Mouse (Mus musculus) spleen, embryonic (tissue): ENCODE data around the gene Marf1.
"Not testable (repeated sequence)": the region's sequence is repeated elsewhere in the genome, so short reads cannot be mapped to it uniquely, and the experiment has no call there.

Source experiments
- CTCF ChIA-PET: fragments of 350-600 bp; sonication (Branson Sonifier 250); formaldehyde crosslinking; loops from one replicate; lab custom pipeline; 2022; lab: Charles Lee

The Marf1 gene

DNA sequence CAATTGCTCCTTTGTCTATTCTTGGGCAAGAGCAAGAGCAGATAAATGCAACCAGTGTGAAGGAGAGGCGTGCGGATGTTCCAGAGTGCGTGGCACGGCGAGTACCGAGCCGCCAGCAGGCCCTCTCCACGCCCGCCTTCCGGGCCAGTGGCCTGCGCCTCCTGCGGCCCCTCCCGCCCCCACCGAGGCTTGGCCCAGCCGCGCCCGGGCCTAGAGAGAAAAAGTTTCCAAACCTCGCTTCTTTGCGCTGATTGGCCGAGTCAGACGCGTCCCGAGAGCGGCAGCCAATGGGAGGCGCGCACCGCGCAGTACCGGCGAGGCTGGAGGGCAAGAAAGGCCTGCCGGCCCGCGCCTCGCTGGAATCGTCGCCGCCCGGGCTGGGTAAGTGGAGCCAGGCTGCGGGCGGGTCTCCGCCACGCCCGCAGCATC lies at the start of gene Marf1, which contains the start of gene Nde1:
Marf1 (minus strand) TSS at position 364 of the 429 bp plus-strand sequence.
Nde1 (plus strand) TSS at position 288 of the 429 bp plus-strand sequence.
- CTCF ChIA-PET = no interaction called here

DNA sequence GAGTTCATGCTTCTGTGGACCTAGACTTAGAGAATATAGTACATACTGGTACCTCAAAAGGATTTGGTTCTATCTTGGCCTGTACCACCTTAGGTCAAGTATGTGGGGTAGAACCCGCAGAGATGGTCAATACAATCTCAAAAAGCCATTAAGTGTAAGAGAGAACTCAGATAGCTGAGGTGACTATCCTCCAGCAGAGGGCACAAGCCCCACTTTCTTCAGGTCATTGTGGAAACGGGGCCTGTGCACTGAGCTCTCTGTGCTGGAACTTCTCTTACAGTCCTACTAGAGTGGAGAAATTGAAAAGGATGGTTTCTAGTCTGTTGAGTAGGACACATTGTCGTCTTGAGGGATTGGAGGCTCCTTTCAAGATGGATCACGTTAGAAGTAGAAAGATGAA lies 35.6 kb upstream of the Marf1 start:
- CTCF ChIA-PET = no interaction called here

DNA sequence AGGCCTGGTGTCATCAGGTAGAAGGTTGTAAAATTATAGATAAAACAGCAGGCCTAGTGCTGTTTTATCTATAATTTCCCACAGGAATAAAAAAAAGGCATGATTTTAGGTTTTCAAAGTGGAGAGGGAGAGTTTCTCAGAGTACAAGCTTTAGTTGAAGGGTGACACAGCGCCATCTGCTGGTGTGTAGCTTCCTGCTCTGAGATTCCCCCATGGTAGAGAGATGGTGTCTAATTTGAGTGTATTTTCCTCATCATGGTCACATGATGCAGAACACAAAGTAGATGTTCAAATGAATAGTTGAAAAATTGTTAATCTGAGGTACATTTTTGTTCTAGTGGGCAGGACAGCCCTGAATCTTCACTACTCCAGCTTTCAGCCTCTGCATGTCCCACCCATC lies 32.3 kb upstream of the Marf1 start:
- CTCF ChIA-PET = no interaction called here

DNA sequence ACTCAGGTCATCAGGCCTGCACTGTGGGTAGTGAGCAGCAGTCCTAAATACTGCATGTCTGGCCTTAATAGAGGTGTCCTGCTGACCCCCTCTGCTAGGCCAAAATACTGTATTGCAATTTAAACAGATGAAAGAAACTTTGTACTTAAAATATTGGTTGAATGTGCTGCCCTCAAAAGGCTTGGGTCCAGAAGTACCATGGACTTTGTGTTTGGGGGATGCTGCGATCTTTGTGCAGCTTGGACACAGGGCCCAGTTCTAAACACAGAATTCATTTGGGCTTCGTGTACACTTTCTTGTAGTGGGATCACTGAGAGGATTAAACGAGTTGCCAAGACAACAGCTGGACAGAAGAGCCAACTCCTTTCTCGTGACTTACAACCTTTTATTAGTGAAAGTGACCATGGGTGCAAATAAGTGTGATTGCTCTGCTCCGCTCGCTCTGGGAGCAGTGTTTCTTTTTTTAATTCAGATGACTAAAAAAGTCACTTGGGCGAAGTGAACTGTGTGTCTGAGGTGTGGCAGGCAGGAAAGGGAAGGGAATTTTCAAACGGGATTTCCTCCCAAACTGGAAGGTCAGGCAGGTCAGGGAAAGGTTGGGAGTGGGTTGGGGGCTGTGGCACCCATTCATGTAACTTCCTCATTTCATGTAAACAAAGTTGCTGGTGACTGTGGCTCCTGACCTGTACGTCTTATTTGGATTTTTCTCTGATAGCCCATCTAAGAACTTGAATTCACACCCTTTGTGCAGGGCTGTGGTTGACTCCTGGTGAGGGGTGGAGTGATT lies 31.2 kb upstream of the Marf1 start:
- CTCF ChIA-PET = no interaction called here

DNA sequence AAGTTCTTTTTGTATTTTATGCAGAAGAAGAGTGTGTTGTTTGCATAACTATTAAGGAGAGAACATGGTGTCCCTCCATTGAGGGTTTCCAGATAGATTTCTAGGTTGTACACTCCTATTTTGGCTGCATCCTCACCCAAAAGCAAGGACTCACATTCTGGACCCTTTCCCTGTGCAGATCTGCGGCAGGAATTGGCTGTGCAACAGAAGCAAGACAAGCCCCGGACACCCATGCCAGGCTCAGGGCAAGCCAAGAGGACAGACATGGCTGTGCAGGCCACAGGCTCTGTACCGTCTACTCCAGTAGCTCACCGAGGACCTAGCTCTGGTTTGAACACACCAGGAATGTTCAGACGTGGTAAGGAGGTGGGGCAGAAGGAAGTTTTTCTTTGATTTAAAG lies 22.4 kb upstream of the Marf1 start:
- CTCF ChIA-PET = no interaction called here

DNA sequence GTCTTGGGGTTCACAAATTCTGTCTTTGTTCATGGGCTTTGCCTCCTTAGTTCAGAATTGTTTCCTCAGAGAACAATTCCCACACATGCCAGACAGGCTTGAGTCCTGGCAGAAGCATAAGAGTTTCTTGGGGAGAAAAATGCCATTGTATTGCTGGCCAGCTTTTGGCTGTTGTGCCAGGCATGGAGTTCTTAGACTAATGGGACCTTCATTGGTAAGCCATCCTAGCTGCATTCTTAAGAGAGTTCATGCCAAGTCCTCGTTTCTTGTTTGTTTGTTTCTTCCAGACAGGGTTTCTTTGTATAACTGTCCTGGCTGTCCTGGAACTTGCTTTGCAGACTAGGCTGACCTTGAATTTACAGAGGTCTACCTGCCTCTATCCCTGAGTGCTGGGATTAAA lies 20.7 kb upstream of the Marf1 start:
- CTCF ChIA-PET = no interaction called here

DNA sequence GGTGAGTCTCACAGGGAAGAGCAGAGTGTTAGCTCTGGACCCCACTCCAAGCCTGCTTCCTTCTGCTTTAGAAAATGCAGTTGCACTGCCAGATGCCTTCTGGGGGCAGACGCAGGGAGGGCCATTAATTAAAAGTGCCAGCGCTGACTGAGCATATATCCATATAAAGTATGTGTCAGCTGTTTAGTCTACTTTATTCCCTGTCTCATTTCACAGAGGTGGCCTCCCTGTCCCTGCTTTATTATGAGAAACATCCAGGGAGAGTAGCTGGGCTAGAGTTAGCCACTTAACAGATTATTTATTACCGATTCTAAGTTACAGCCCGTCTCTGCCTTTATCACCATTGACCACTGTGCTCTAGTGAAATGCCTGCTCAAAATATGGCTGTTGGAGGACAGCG lies 19.2 kb upstream of the Marf1 start:
- CTCF ChIA-PET = no interaction called here

DNA sequence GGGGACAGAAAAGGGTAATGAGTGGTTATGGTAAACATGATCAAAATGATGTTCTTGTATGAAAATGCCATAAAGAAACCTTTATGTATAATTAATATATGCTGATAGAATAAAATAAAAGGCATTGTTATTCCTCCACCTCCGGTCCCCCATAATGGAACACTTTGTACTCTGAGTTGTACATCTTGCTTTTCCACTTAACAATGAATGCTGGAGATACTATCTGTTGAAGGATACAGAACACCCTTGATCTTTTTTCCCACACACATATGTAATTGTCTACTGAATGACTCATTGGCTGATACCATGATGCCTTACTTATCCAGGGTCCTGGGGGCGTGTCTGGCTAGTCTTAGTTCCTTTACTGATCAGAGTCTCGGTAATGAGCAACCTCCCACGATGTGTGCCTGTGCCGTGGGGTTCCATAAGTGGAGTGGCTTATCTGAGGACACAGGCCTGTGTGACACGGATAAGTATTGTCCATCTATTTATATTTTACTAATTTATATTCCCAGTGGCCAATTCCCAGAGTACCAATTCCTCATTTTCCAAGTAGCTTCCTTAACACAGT lies 17.1 kb upstream of the Marf1 start:
- CTCF ChIA-PET = interaction anchor here (0.6 kb wide), 1 partner anchor 81 kb away, joined by 3 read pairs; no protein-coding TSS in a partner anchor

DNA sequence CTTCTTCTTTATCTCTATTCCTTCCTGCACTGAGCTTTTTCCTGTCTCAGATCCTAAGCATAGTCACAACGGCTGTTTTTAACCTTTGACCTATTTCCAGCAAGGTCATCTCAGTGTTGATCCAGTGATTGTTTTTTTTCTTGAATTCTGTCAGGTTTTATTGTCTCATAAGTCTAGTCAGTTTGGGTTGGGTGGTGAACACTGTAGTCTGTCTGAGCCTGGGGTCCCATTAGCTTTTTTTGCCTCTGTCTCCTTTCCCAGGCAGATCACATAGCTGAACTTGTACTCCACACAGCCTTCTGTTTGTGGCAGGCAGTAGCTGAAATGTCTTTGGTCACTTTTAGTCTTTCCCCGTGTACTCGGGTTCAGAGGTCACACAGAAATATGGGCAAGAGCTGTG lies 14.9 kb upstream of the Marf1 start:
- CTCF ChIA-PET = no interaction called here

DNA sequence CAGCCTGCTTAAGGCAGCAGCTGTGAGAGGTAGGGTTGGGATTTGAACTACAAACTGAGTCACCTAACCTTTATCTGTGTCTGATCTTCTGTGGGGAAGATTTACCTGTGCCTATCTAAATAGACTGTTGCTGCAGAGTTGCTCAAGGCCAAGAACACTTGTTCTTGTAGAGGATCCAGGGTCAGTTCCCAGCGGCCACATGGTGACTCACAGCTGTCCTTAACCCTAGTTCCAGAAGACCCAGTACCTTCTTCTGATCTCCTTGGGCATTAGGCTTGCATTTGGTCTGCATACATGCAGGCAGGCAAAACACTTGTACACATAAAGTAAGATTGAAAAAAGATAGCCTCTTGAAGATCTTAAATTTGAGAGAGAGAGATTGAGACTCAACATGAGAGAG lies 6.6 kb upstream of the Marf1 start:
- CTCF ChIA-PET = no interaction called here

DNA sequence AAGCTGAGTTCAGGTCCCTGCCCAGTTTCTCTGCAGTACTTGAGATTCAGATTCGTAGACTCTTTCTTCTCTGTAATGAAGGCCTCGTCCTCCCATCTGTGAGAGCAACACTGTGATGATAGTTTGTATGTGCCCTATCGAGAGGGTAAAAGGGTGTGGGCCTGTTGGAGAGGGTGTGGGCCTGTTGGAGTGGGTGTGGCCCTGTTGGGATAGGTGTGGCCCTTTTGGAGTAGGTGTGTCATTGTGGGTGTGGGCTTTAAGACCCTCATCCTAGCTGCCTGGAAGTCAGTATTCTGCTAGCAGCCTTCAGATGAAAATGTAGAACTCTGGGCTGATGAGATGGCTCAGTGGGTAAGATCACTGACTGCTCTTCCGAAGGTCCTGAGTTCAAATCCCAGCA lies 3.3 kb upstream of the Marf1 start:
- CTCF ChIA-PET = no interaction called here

DNA sequence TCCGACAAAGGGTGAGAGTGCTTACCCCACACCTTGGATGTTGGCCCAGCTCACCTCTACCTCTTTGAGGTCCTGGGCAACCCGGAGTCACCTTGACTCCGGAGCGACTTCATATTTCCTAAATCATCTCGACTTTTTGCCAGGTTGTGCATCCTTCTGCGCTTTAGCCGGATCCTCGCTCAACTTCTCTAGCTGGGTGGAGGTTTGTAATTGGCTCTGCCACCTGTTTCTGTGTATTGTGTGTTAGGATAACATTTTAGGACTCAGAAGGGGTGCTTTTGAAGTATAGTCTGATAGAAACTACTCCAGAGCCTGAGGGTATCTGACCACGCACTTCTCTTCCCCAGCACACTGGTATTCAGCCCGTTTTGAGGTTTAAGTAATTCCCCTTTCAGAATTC lies 580 bp upstream of the Marf1 start:
- CTCF ChIA-PET = no interaction called here

DNA sequence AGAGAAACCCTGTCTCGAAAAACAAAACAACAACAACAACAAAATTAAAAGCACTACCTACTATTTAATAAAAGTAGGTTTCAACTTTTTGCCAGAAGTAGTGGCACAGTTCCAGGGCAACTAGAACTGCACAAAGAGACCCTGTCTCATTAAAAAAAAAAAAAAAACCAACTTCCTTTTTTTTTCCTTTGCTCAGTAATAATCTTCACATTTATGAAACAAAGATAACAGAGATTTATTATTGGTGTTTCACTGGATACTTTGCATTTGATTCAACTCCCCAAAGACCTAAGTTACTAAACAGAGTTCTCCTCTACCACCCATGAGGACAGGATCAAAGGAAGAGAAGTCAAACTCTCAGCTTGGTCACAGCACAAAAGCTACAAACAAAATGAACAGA lies 2.2 kb downstream of the Marf1 start:
- CTCF ChIA-PET = interaction anchor here (0.7 kb wide), 1 partner anchor 98 kb away, joined by 4 read pairs; no protein-coding TSS in a partner anchor

DNA sequence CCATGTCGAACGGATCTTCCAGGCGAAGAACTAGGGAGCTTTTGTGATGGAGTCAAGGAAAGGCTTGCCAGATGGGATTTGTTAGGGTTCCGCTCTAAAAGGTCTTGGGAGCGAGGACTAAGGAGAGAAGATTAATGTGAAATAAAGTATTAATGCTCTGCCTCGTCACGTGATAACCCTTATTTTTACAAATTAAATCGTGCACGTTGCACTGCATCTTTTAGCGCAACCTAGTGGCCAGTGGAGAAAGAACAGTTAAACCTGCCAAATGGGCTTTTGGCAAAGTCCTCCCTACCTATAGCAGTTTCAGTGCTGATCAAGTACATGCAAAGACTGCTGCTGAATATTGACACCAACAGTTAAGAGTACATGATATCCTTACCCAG lies 3.4 kb downstream of the Marf1 start:
- CTCF ChIA-PET = no interaction called here

DNA sequence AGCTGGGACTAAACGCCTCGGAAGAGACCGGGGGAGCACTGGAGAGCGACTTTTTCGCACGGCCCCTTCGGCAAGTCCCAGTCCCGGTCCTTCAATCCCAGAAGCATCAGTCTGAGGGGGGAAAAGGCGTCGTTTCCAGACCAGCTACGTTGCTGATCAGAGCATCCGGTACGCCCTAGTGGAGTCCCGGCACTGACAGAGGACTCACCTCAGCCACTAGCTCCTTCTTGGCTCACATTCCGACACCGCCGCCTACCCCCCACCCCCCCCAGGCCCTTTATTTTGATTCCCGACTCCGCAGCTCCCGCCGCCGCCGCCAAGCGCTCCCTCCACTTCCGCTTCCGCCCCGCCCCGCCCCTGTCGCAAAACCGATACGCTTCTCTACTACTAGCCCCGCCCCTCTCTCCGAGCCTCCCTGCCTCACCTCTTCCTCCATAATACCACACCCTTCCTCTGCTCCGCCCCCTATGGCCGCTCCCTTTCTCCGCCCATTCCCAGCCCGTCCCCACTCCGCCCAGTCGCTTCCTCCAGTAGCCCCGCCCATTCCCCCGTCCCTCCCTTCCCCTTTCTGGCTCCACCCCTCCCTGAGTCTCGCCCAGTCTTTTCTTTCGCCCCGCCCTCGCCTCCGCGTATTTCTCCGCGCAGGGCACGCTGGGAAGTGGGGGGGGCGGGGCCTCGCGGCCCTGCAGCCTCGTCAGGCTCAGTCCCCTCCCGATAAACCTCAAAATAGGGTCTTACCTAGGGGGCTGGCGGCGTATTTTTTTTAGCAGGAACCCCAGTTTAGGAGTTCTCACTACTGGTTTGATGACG lies 4.0 kb downstream of the Marf1 start:
- CTCF ChIA-PET = interaction anchor here (0.7 kb wide), 1 partner anchor 159 kb away, joined by 4 read pairs; no protein-coding TSS in a partner anchor

DNA sequence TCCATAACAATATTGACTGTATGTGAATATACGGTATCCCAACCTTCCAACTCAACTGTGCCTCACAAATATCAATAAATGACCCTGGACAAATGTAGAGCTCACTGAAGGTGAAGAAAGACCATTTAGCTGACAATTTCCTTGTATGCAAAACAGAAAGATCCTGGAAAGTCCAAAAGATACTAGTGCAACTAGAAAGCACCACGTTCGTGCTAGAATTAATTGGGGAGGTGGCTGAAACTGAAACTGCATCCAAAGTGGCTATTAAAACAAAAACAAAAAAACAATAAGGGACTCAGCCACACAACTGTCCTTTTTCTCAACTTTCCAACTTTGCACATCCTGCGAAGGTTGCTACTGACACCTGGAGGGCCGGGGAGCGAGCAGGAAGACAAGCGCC lies 4.6 kb downstream of the Marf1 start:
- CTCF ChIA-PET = interaction anchor here (0.7 kb wide), 1 partner anchor 159 kb away, joined by 4 read pairs; no protein-coding TSS in a partner anchor

DNA sequence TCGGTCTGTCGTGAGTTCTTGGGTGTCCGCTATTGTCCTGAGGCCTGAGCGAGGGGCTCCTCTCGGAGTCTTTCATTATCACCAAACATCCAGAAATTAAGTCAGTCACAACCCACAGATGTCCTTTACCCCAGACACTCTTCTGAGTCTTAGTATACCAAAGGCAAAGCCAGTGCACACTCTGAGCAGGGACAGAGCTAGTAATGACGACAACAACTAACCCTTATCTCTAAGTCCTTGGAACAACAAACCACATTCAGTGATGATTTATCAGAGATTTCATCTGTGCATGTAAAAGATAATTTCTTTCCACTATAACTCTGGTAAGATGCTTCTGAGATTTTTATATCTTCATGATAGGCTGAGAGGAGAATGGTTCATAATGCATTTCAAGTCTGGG lies 6.8 kb downstream of the Marf1 start:
- CTCF ChIA-PET = no interaction called here

DNA sequence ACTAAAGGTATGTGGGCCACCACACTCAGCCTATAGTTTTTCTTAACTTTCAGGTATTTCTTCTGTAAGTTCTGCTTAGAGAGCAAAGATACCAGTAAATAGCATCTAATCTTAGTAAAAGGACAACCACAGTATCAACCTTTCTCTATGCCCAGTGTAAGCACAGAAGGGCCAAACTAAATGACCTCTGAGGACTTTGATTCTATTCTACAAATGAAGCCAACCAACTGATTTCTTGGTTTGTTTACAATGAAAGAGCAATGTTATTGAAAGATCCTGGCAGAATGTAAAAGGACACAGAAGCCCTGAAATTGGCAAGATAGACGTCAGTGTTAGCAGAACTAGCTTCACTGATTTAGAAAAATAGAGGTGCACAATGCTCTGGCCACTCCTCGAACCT lies 7.5 kb downstream of the Marf1 start:
- CTCF ChIA-PET = not testable (repeated sequence)

DNA sequence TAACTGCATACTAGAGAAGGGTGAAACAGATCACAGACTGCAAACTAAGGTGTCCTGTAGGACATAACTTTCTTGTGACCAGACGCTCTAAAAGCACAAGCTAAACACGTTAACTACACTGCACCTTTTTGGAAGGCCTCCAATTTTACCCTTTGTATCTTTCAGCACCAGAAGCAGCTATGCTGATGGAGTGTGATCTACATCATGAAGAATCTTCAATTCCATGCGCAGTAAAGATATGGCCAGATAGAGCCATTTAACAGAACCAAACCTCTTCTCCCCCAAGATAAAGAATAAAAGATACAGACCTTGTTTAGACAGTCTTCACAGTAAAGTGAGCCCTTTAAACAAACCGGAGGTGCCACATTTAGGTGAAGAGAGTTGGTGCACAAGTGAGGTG lies 11.4 kb downstream of the Marf1 start:
- CTCF ChIA-PET = no interaction called here

DNA sequence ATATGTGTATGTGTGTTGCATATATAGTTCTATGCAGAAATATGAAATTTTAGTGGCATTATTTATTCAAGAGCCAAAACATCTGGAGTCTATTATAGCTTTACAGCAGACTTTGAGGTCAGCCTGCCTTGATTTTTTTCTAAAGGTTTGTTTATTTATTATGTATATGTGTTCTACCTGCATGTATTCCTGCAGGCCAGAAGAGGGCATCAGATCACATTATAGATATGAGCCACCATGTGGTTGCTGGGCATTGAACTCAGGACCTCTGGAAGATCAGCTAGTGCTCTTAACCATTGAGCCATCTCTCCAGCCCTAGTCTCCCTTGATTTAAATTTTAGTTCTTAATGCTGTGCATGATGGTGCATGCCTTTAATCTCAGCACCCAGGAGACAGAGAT lies 15.4 kb downstream of the Marf1 start:
- CTCF ChIA-PET = no interaction called here

DNA sequence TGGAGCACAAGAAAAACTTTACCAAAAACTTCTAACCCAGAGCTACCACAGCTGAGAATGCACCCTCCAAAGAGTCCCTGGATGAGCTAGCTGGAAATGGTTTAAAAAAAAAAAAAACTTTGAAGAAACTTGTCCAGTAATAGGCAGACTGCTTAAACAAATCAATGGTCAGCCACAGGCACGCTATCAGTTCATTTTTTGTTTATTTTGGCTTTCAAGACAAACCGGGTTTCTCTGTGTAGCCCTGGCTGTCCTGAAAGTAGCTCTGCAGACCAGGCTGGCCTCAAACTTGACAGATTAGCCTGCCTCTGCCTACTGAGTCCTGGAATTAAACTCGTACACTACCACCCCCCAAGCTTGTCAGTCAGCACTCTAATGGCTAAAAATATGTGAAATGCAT lies 19.9 kb downstream of the Marf1 start:
- CTCF ChIA-PET = no interaction called here

DNA sequence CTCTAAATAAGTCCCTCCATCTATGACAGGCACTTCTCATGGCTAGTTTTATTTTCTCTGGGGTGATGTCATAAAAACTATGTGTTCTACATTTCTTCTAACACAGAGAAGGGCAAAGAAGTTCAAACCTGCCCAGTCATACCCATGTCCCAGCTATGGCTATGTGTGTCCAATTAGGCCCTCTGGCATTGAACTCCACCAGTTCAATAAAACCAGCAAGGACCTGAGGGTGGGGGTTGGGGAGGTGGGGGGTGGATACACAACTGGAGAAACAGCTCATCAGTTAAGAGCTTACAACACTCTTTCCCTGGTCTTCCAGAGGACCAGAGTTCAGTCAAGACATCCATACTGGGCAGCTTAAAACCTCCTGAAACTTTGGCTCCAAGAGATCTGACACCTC lies 24.0 kb downstream of the Marf1 start:
- CTCF ChIA-PET = no interaction called here
